Mouse (Mus musculus) liver, adult 2 months (tissue): Measurements from ENCODE around the gene Exosc5. TPM values are rescaled to one million over a fixed set of nuclear protein-coding genes. Genes with fewer than 3 reads are reported as not detected.

ENCODE experiments used
- DNase-seq: peaks from one replicate; pipeline ENCODE4 v3.0.0-alpha.2; 2011; ENCODE audit warnings: low read depth, low spot score; ENCODE audit errors: extremely low read depth
- H3K27ac ChIP-seq: fragments of 200-500 bp; replicated peaks from 2 replicates; pipeline ENCODE4 v1.5.1; 2012; ENCODE audit warnings: low read depth, mild to moderate bottlenecking, control low read depth, inconsistent platforms, low read length; ENCODE audit not compliant: insufficient read depth
- H3K27me3 ChIP-seq: fragments of 200-500 bp; 2 replicates; pipeline ENCODE4 v1.6.1; 2012; ENCODE audit warnings: mild to moderate bottlenecking, moderate library complexity, low read length, inconsistent platforms; ENCODE audit not compliant: control insufficient read depth, insufficient read depth
- H3K36me3 ChIP-seq: fragments of 200-500 bp; 2 replicates; pipeline ENCODE4 v1.6.1; 2012; ENCODE audit warnings: low read length, inconsistent platforms; ENCODE audit not compliant: control insufficient read depth, insufficient read depth
- H3K4me1 ChIP-seq: fragments of 200-500 bp; 2 replicates; pipeline ENCODE4 v1.6.1; 2011; ENCODE audit warnings: low read length; ENCODE audit not compliant: control insufficient read depth, insufficient read depth
- H3K4me3 ChIP-seq: fragments of 200-500 bp; 2 replicates; pipeline ENCODE4 v1.5.1; 2011; ENCODE audit warnings: low read depth, mild to moderate bottlenecking, control low read depth, low read length, moderate library complexity; ENCODE audit not compliant: insufficient read depth
- H3K79me2 ChIP-seq: fragments of 200-500 bp; 2 replicates; pipeline ENCODE4 v1.6.1; 2012; ENCODE audit warnings: inconsistent platforms, mild to moderate bottlenecking, low read length, moderate library complexity; ENCODE audit not compliant: control insufficient read depth, insufficient read depth
- H3K9ac ChIP-seq: fragments of 200-500 bp; 2 replicates; pipeline ENCODE4 v1.6.1; 2012; ENCODE audit warnings: low read depth, mild to moderate bottlenecking, control low read depth, inconsistent platforms, low read length
- CTCF ChIP-seq: fragments of 200-500 bp; IDR thresholded peaks from 2 replicates; pipeline ENCODE4 v1.5.1; 2011; ENCODE audit warnings: low read depth, low read length, control low read depth
- POLR2A ChIP-seq: fragments of 200-500 bp; IDR thresholded peaks from 2 replicates; pipeline ENCODE4 v1.6.1; 2011; ENCODE audit warnings: low read length, control low read depth; ENCODE audit not compliant: insufficient read depth; ENCODE audit errors: extremely low read depth
- WGBS: fragments of 180-500 bp; shearing (Covaris S2); methylation state at CpG from one replicate; pipeline ENCODE4 v1.1.7; 2018; 5-methylcytosine and 5-hydroxymethylcytosine counted together
- polyA plus RNA-seq: library from polyadenylated mRNA; depleted of rRNA; stranded (reverse); fragments of >200 nt; gene quantifications from 2 replicates; pipeline ENCODE4 v1.2.3, GENCODE M21; 2012
- total RNA-seq: library from RNA; depleted of rRNA; stranded (reverse); fragments of >200 nt; gene quantifications from 2 replicates; pipeline ENCODE4 v1.2.3, GENCODE M21; 2014

The Exosc5 gene
- total and polyA plus RNA-seq, 2 experiments, result 30.4 to 75.1 TPM

DNA sequence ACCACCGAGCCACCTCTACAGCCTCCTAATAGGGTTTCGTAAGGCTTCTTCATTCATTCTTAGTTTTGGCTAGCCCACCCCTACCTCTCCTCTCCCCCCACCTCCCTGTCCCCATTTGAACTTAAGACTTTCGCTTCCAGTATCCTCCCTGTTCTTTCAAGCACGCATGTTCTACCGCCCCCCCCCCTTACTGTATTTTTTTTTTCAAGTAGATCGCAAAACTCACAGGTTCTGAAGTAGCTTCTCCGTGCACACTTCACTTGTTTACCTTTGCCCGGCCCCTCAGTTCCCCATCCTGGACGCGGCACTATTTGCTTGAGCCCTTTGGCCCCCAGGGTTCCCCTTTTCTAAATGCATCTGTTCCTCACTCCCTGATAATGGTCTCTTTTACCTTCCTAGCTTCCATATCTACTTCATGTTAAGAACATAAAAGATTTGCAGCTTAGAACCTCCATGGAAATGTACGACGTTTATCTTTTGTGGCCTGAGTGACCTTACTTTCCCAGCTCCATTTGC is 6.7 kb upstream of the Exosc5 start:
- Histone ChIP-seq H3K36me3 (no peaks in the 10 kb centered on the region), H3K4me1 (peaks cover 37% of the 10 kb centered on the region), H3K79me2 (peaks cover 45% of the 10 kb centered on the region; the same call in 1 of the 2 replicates), H3K4me3 (no peak overlapping the region), H3K27me3 (no peaks in the 10 kb centered on the region), H3K9ac (no peak overlapping the region), H3K27ac (no peak overlapping the region)
- WGBS, result 70% methylated on average over 12 of the region's 12 CpGs
- no peak for DNase-seq
- TF ChIP-seq POLR2A, result no peak

- 26% methylated on average over 11 of the region's 11 CpGs for WGBS
- H3K4me3 ChIP-seq, result peak overlapping the region; percentile 56
- H3K4me1 ChIP-seq, result peaks cover 21% of the 10 kb centered on the region
- peak overlapping the region; percentile 75 for H3K9ac ChIP-seq
- H3K27ac ChIP-seq, result peak overlapping the region; percentile 98
- peak; percentile 98 for DNase-seq
- H3K79me2 ChIP-seq, result peaks cover 31% of the 10 kb centered on the region; the same call in 1 of the 2 replicates
- no peaks in the 10 kb centered on the region for H3K27me3 ChIP-seq
- no peaks in the 10 kb centered on the region for H3K36me3 ChIP-seq
- TF ChIP-seq POLR2A, result 0 out of 2 replicates have a peak, but pooled peaks have one; percentile 1
- no peak for TF ChIP-seq CTCF
These were observed 3.1 kb upstream of the Exosc5 start for GRCm38 (mm10) chr7:25655601-25656428.

DNA sequence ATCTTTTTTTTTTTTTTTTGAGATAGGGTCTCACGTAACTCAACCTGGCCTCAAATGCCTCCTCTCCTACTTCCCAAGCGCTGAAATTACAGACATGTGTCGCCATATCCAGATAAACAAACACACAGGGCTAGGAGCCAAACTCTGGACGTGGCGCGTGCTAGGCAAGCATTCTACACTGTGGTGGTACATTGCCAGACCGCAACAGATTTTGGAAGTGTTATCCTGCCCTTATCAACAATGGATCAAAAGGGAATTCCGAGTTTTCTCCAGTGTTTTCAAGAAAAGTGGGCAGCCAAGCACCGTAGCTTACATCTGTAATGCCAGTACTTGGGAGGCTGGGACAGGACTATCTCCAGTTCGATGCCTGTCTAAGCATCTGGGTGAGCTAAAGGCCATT is 1.2 kb upstream of the Exosc5 start:
- no peak for TF ChIP-seq CTCF
- no peak for TF ChIP-seq POLR2A
- Histone ChIP-seq H3K36me3 (peaks cover 3% of the 10 kb centered on the region; the same call in 1 of the 2 replicates), H3K27me3 (no peaks in the 10 kb centered on the region), H3K4me1 (peaks cover 11% of the 10 kb centered on the region), H3K4me3 (peak overlapping the region; percentile 77), H3K79me2 (peaks cover 22% of the 10 kb centered on the region; the same call in 1 of the 2 replicates), H3K27ac (peak overlapping the region; percentile 98), H3K9ac (peak overlapping the region; percentile 84)
- DNase-seq, result peak; percentile 90
- WGBS, result 7% methylated on average over 10 of the region's 10 CpGs

DNA sequence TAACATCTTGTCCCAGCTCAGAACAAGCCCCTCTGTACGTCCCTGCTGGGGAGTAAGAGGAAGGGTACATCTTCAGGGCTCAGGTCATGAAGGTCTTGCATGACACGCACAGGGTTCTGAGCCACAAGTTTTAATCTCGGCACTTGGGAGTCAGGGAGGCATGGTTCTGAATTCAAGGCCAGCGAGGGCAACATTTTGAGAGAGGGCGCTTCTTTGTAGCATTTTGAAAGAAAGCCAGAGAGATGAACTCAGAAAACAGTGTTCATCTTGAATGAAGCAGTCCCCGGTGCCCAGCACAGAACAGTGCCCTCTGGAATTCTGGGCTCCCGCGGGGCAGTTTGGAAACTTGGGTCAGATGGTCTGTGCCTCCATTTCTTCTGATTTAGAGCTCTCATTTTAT is 7.4 kb downstream of the Exosc5 start:
- no peak for DNase-seq
- Histone ChIP-seq H3K27me3 (no peaks in the 10 kb centered on the region), H3K79me2 (no peaks in the 10 kb centered on the region), H3K9ac (no peak overlapping the region), H3K27ac (no peak overlapping the region), H3K4me3 (no peak overlapping the region), H3K36me3 (peaks cover 14% of the 10 kb centered on the region), H3K4me1 (no peaks in the 10 kb centered on the region)
- 98% methylated on average over 8 of the region's 8 CpGs for WGBS
- TF ChIP-seq POLR2A (no peak), CTCF (no peak)

DNA sequence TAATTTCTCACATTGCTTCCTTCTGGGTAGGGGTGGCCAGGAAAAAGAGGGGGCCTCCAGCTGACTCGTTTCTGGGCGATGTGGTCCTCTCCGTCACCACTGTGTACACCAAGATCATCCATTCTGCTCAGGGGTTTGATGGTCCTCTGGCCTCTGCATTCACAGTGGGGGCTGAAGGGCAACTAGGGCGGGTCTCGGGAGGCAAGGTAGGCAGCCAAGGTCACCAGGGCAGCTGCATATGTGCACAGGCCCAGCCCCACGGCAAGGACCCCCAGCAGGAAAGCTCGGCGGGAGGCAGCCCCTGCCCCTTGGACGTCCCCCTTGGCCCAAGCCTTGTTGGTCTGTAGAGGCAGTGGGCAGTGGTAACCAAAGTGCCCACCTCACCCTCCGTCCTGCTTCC is 10.2 kb downstream of the Exosc5 start:
- no peak overlapping the region for H3K4me3 ChIP-seq
- H3K9ac ChIP-seq, result no peak overlapping the region
- WGBS, result 92% methylated on average over 10 of the region's 10 CpGs
- H3K27me3 ChIP-seq, result no peaks in the 10 kb centered on the region
- DNase-seq, result no peak
- no peaks in the 10 kb centered on the region for H3K4me1 ChIP-seq
- H3K79me2 ChIP-seq, result no peaks in the 10 kb centered on the region
- H3K36me3 ChIP-seq, result peaks cover 10% of the 10 kb centered on the region
- no peak overlapping the region for H3K27ac ChIP-seq
- TF ChIP-seq CTCF (no peak), POLR2A (no peak)

DNA sequence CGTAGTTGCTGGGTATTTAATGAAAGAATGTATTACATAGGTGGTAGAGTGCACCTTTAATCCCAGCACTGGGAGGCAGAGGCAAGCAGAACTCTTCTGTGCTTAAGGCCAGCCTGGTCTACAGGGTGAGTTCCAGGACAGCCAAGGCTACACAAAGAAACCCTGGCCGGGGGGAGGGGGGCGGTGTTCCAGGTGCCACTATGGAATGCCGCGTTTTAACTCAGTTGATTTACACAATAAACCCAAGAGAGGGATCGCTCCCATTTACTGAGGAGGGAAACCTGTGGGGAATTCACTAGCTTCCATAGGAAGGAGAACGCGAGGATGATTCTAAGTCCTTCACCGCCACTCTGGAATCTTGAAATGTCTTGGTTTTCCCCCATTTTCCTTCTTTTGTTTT is 10.7 kb downstream of the Exosc5 start:
- peaks cover 10% of the 10 kb centered on the region for H3K36me3 ChIP-seq
- WGBS, result 88% methylated on average over 9 of the region's 9 CpGs

More for the DNA sequence above, 10.7 kb downstream of the Exosc5 start:
- Histone ChIP-seq H3K4me3 (no peak overlapping the region), H3K27ac (no peak overlapping the region), H3K79me2 (no peaks in the 10 kb centered on the region), H3K4me1 (no peaks in the 10 kb centered on the region), H3K27me3 (no peaks in the 10 kb centered on the region), H3K9ac (no peak overlapping the region)
- no peak for TF ChIP-seq CTCF
- no peak for TF ChIP-seq POLR2A
- no peak for DNase-seq
